Mouse (Mus musculus): ENCODE measurements around the gene Wdr3. TPM values are rescaled to one million over a fixed set of nuclear protein-coding genes. Genes with fewer than 3 reads are reported as not detected.

Wdr3 gene
- total and polyA plus RNA-seq, 3 experiments: 9.2 to 11.6 (median 10.2) TPM

DNA sequence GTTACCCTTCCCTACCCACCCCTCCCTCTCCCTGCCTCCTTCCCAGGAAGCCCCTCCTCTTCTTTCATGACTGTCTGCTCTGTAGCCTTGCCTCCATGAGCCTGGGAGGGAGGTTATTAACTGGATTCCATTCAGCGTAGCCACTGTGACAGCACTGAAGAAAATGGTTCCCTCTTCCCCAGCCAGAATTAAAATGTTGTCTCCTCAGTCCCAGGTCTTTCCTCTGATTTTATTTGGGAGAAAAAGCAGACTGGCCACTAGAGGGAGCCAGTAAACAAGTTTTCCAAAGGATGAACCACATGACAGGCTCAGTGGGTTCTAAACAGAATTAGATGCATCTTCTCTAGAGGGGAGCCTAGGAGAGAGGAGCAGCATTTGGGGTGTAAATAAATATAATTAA, 27.2 kb upstream of the Wdr3 start:
- intact Hi-C loops (cut with DNase I): loop anchor here (5.0 kb wide), 1 partner anchor 378 kb away; no protein-coding TSS in a partner anchor
- peaks cover 4% of the 10 kb centered on the region; the same call in 1 of the 2 replicates for H3K36me3 ChIP-seq (ENCODE audit: control insufficient read depth, insufficient read depth, low read length)
- no peak overlapping the region for H3K9ac ChIP-seq (ENCODE audit: low read depth, low read length)
- TF ChIP-seq CTCF (IDR thresholded peaks at IDR 0.05) (peak; percentile 82), POLR2A (IDR thresholded peaks at IDR 0.05; ENCODE audit: insufficient read depth, low read depth, low read length) (no peak)
- peak in 1 of 2 experiments; percentile 18 for DNase-seq
- H3K79me2 ChIP-seq (replicated peaks; ENCODE audit: control insufficient read depth, insufficient read depth, low read length): no peaks in the 10 kb centered on the region
- no peaks in the 10 kb centered on the region for H3K27me3 ChIP-seq (ENCODE audit: control insufficient read depth, insufficient read depth, low read length)
- H3K4me1 ChIP-seq (ENCODE audit: control insufficient read depth, insufficient read depth, low read length): no peaks in the 10 kb centered on the region
- 36% methylated on average over 1 of the region's 1 CpGs for WGBS
- no peak overlapping the region for H3K27ac ChIP-seq
- H3K4me3 ChIP-seq: no peak overlapping the region

DNA sequence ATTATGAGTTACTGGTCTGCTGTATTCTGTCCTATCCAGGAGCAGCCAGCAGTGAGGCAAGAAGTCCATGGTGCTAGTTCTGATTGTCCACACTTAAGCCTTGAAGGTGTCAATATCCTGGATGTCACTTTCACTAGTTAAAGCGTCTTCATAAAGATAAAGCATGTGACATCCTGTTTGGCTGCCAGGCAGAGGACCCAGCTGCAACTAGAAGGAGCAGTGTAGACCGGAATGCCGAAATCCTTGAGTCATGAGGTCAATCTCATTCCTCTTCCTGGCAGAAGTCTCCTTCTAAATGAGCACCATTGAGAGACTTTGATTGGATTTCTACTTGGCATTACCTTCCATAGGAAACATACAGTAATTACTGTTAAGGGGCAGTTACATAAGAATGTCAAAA, 18.3 kb upstream of the Wdr3 start:
- H3K27ac ChIP-seq: no peak overlapping the region
- H3K4me1 ChIP-seq (ENCODE audit: control insufficient read depth, insufficient read depth, low read length): no peaks in the 10 kb centered on the region
- WGBS: 28% methylated on average over 3 of the region's 3 CpGs
- TF ChIP-seq POLR2A (IDR thresholded peaks at IDR 0.05; ENCODE audit: insufficient read depth, low read depth, low read length) (no peak), CTCF (IDR thresholded peaks at IDR 0.05) (no peak), EP300 (IDR thresholded peaks at IDR 0.05; ENCODE audit: insufficient read depth, low read depth, low read length) (no peak)
- intact Hi-C loops (cut with DNase I): no loop called here
- no peaks in the 10 kb centered on the region for H3K79me2 ChIP-seq (replicated peaks; ENCODE audit: control insufficient read depth, insufficient read depth, low read length)
- H3K36me3 ChIP-seq (ENCODE audit: control insufficient read depth, insufficient read depth, low read length): peaks cover 2% of the 10 kb centered on the region; the same call in 1 of the 2 replicates
- H3K4me3 ChIP-seq: no peak overlapping the region
- no peaks in the 10 kb centered on the region for H3K27me3 ChIP-seq (ENCODE audit: control insufficient read depth, insufficient read depth, low read length)
- H3K9ac ChIP-seq (ENCODE audit: low read depth, low read length): no peak overlapping the region
- no peak for DNase-seq

DNA sequence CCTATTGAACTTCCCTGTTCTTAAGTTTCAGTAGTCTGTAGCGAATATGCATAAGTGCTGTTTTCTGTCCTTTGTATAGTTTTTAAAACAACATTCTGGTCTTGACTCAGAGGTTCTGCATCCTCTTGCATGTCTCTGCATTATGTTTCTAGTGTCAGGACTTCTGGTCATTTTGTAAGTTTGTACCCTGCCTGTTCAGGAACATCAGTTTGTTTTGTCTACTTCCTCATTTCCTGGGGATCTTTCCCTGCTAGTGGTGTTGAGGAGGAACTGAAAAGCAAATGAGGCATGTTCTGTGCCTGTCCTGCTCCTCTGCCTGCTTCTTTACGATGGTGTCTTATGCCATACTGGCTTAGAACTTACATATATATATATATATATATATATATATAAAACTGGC, 13.8 kb upstream of the Wdr3 start:
- Histone ChIP-seq H3K27me3 (ENCODE audit: control insufficient read depth, insufficient read depth, low read length) (no peaks in the 10 kb centered on the region), H3K79me2 (replicated peaks; ENCODE audit: control insufficient read depth, insufficient read depth, low read length) (no peaks in the 10 kb centered on the region)
- WGBS: 86% methylated on average over 2 of the region's 2 CpGs

DNA sequence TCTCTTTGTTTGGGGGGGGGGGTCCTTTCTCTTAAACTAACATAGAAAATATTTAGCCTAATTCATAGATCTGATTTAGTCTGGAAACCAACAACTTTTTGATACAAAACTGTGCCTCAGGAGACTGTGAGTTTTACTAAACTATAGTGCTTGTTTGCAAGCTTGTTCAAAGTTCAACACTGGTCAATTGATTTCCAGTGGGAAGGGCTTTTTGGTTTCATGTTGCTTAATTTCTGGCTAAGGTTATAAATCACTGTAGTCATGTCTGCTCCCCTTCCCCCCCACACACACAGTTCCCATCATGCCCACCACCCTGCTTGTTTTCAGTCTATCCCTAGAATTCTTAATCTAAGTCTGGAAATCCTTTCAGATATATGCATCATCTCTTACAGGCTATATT, 2.8 kb upstream of the Wdr3 start:
- Histone ChIP-seq H3K79me2 (replicated peaks; ENCODE audit: control insufficient read depth, insufficient read depth, low read length) (no peaks in the 10 kb centered on the region), H3K27ac (no peak overlapping the region), H3K4me3 (no peak overlapping the region), H3K9ac (ENCODE audit: low read depth, low read length) (no peak overlapping the region), H3K36me3 (ENCODE audit: control insufficient read depth, insufficient read depth, low read length) (peaks cover 3% of the 10 kb centered on the region; the same call in 1 of the 2 replicates), H3K4me1 (ENCODE audit: control insufficient read depth, insufficient read depth, low read length) (peaks cover 4% of the 10 kb centered on the region), H3K27me3 (ENCODE audit: control insufficient read depth, insufficient read depth, low read length) (no peaks in the 10 kb centered on the region)
- no peak for TF ChIP-seq POLR2A (IDR thresholded peaks at IDR 0.05; ENCODE audit: insufficient read depth, low read depth, low read length)
- no peak for TF ChIP-seq EP300 (IDR thresholded peaks at IDR 0.05; ENCODE audit: insufficient read depth, low read depth, low read length)
- no peak for TF ChIP-seq CTCF (IDR thresholded peaks at IDR 0.05)
- DNase-seq: no peak
- intact Hi-C loops (cut with DNase I): loop anchor here (5.0 to 10.0 kb wide), 2 partner anchors 522 to 760 kb away; partner anchors contain the start of genes Man1a2 and Trim45

More for the DNA sequence above, 13.8 kb upstream of the Wdr3 start:
- no peaks in the 10 kb centered on the region for H3K4me1 ChIP-seq (ENCODE audit: control insufficient read depth, insufficient read depth, low read length)
- H3K9ac ChIP-seq (ENCODE audit: low read depth, low read length): no peak overlapping the region
- no peaks in the 10 kb centered on the region; the same call in none of the 2 replicates for H3K36me3 ChIP-seq (ENCODE audit: control insufficient read depth, insufficient read depth, low read length)
- intact Hi-C loops (cut with DNase I): no loop called here
- no peak overlapping the region for H3K27ac ChIP-seq
- TF ChIP-seq EP300 (IDR thresholded peaks at IDR 0.05; ENCODE audit: insufficient read depth, low read depth, low read length) (no peak), POLR2A (IDR thresholded peaks at IDR 0.05; ENCODE audit: insufficient read depth, low read depth, low read length) (no peak), CTCF (IDR thresholded peaks at IDR 0.05) (no peak)
- H3K4me3 ChIP-seq: no peak overlapping the region
- no peak for DNase-seq

DNA sequence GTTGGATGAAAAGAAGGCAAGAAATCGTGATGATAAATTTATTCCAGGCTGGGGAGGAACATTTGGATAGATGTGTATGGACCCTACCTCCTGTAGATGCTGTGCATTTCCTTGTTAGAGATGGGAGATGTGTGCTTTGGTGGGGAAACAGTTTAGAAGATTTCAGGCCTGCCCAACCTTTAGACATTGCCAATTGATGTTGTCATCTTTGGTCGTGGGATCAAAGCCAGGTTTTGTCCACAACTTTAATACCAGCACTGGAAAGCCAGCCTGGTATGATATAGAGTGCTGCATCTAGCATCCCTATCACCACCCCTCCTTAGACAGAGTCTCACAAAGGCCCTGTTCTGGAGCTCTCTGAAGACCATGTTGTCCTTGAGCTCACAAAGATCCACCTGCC, 1.3 kb upstream of the Wdr3 start:
- TF ChIP-seq CTCF (IDR thresholded peaks at IDR 0.05): no peak
- TF ChIP-seq EP300 (IDR thresholded peaks at IDR 0.05; ENCODE audit: insufficient read depth, low read depth, low read length): no peak
- no peak for TF ChIP-seq POLR2A (IDR thresholded peaks at IDR 0.05; ENCODE audit: insufficient read depth, low read depth, low read length)
- no peak overlapping the region for H3K27ac ChIP-seq
- no peak overlapping the region for H3K4me3 ChIP-seq
- H3K9ac ChIP-seq (ENCODE audit: low read depth, low read length): no peak overlapping the region
- H3K79me2 ChIP-seq (replicated peaks; ENCODE audit: control insufficient read depth, insufficient read depth, low read length): no peaks in the 10 kb centered on the region
- WGBS: 64% methylated on average over 2 of the region's 2 CpGs
- no peaks in the 10 kb centered on the region for H3K27me3 ChIP-seq (ENCODE audit: control insufficient read depth, insufficient read depth, low read length)
- H3K36me3 ChIP-seq (ENCODE audit: control insufficient read depth, insufficient read depth, low read length): peaks cover 5% of the 10 kb centered on the region
- peaks cover 4% of the 10 kb centered on the region for H3K4me1 ChIP-seq (ENCODE audit: control insufficient read depth, insufficient read depth, low read length)
- DNase-seq: no peak
- intact Hi-C loops (cut with DNase I): loop anchor here (5.0 to 10.0 kb wide), 2 partner anchors 524 to 761 kb away; partner anchors contain the start of genes Man1a2 and Trim45

GRCm38 (mm10) chr3:100161665-100162314, 417 bp downstream of the Wdr3 start:
- Histone ChIP-seq H3K27me3 (ENCODE audit: control insufficient read depth, insufficient read depth, low read length) (no peaks in the 10 kb centered on the region), H3K9ac (ENCODE audit: low read depth, low read length) (peak overlapping the region; percentile 69), H3K4me3 (peak overlapping the region; percentile 81), H3K36me3 (ENCODE audit: control insufficient read depth, insufficient read depth, low read length) (peaks cover 5% of the 10 kb centered on the region), H3K4me1 (ENCODE audit: control insufficient read depth, insufficient read depth, low read length) (peaks cover 4% of the 10 kb centered on the region), H3K79me2 (replicated peaks; ENCODE audit: control insufficient read depth, insufficient read depth, low read length) (no peaks in the 10 kb centered on the region), H3K27ac (peak overlapping the region; percentile 91)
- 1% methylated on average over 35 of the region's 35 CpGs for WGBS
- TF ChIP-seq POLR2A (IDR thresholded peaks at IDR 0.05; ENCODE audit: insufficient read depth, low read depth, low read length) (no peak), CTCF (IDR thresholded peaks at IDR 0.05) (no peak), EP300 (IDR thresholded peaks at IDR 0.05; ENCODE audit: insufficient read depth, low read depth, low read length) (no peak)
- intact Hi-C loops (cut with DNase I): loop anchor here (5.0 to 10.0 kb wide), 2 partner anchors 526 to 763 kb away; partner anchors contain the start of genes Man1a2 and Trim45
- DNase-seq: no peak
